Mouse (Mus musculus): Measurements from ENCODE around the gene Anapc5. TPM values are rescaled to one million over a fixed set of nuclear protein-coding genes. Genes with fewer than 3 reads are reported as not detected.
A peak's percentile ranks its signal among the peaks of the same experiment; 100 is the strongest.

Anapc5 gene
- polyA plus RNA-seq, 2 experiments = 156 to 219 TPM

DNA sequence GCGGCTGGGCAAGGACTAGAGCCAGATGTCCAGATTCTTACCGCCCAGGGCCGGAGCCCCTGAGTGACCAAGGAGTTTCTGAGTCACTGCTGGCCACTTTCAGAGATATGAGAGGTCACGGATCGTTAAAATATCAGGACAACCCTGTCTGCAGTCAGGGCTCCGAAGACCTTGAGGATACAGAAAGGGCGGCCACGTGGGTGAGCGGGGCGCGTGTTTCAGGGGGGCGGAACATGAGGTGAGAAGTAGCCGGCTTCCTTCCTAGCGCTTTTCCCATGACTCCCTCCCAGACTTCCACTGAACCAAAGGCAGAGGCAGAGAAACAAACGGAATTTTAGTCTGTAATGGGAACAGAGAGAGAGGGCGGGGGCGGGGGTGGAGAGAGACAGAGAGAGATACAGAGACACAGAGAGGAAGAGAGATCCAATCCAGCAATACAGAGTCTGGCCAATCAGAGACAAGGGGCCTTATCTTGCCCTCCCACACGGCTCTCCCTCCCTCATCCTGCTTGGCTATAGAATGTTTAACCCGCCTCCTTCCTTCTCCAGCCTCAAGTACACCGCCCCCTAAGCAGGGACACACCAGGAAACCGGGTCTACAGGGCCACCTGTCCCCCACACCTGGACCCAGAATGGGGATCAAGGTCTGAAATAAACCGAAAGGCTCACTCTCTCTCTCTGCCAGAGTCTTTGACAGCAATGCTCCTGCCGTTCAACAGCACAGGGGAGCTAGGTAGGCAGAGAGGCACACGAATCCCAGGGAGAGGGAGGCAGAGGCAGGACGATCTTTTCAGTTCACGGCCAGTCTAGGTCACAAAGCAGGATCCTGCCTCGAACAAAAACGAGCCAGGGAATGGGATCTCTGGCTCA is 46.2 kb downstream of the Anapc5 start:
- peak overlapping the region; percentile 54 for H3K4me2 ChIP-seq (ENCODE audit: low read depth)
- H3K4me1 ChIP-seq (replicated peaks; ENCODE audit: control insufficient read depth in 2 of 2, insufficient read depth in 2 of 2, low read length in 1 of 2) = peaks cover 3 to 25% of the 10 kb centered on the region in 2 experiments; a peak in 3 of 4 replicates
- no peaks in the 10 kb centered on the region for H3K36me3 ChIP-seq (replicated peaks; ENCODE audit: control insufficient read depth, insufficient read depth, low read depth)
- peak; percentile 82 for ATAC-seq (ENCODE audit: insufficient read depth)
- DNase-seq (ENCODE audit: low read depth in 3 of 3, low spot score in 3 of 3) = peak; percentile 73 to 85 (median 81)
- H3K27me3 ChIP-seq (ENCODE audit: control insufficient read depth, insufficient read depth, low read length) = no peaks in the 10 kb centered on the region
- TF ChIP-seq EP300 (IDR thresholded peaks at IDR 0.05; ENCODE audit: low read depth) (0 out of 2 replicates have a peak, but pooled peaks have one; percentile 45), CTCF (IDR thresholded peaks at IDR 0.05; ENCODE audit: low read depth) (no peak)
- peak overlapping the region; percentile 8 to 15; a peak in 2 of 4 replicates for H3K4me3 ChIP-seq (ENCODE audit: insufficient read depth in 1 of 2, low read depth in 2 of 2, low read length in 2 of 2)
- peak overlapping the region; percentile 24; the same call in 1 of the 2 replicates for H3K27ac ChIP-seq
- H3K9ac ChIP-seq (replicated peaks) = no peak overlapping the region; the same call in 1 of the 2 replicates
- no peaks in the 10 kb centered on the region for H3K9me3 ChIP-seq (ENCODE audit: control insufficient read depth, low read length)
- 52% methylated on average over 28 of the region's 28 CpGs for WGBS (ENCODE audit: insufficient replicate concordance)

DNA sequence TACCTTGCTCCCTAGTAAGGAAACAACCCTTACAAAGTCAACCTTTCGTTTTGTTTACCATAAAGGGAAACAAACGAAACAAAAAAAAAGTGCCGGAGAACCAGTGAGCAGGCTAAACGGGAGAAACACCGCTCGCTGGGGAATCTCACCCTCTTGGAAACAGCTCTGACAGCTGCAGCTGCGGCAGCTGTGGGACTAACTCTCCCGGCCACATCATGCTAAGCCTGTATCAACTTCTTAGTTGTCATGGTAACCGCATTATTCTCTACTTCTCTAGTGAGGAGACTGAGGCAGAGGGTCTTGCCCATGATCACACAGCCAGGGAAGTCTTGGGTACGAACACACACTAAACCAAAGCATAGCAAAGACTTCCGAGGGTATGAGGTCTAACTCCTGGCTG is 47.4 kb downstream of the Anapc5 start:
- Histone ChIP-seq H3K36me3 (replicated peaks; ENCODE audit: control insufficient read depth, insufficient read depth, low read depth) (no peaks in the 10 kb centered on the region), H3K9me3 (ENCODE audit: control insufficient read depth, low read length) (no peaks in the 10 kb centered on the region), H3K27me3 (ENCODE audit: control insufficient read depth, insufficient read depth, low read length) (no peaks in the 10 kb centered on the region), H3K4me1 (replicated peaks; ENCODE audit: control insufficient read depth in 2 of 2, insufficient read depth in 2 of 2, low read length in 1 of 2) (peaks cover 7 to 27% of the 10 kb centered on the region in 2 experiments; a peak in 3 of 4 replicates), H3K27ac (no peak overlapping the region), H3K9ac (replicated peaks) (no peak overlapping the region), H3K4me3 (ENCODE audit: insufficient read depth in 1 of 2, low read depth in 2 of 2, low read length in 2 of 2) (no peak overlapping the region), H3K4me2 (ENCODE audit: low read depth) (no peak overlapping the region)
- 81% methylated on average over 11 of the region's 11 CpGs for WGBS (ENCODE audit: insufficient replicate concordance)
- TF ChIP-seq EP300 (IDR thresholded peaks at IDR 0.05; ENCODE audit: low read depth) (no peak), CTCF (IDR thresholded peaks at IDR 0.05; ENCODE audit: low read depth) (no peak)
- ATAC-seq (ENCODE audit: insufficient read depth) (no peak), DNase-seq (ENCODE audit: low read depth in 3 of 3, low spot score in 3 of 3) (no peak)

DNA sequence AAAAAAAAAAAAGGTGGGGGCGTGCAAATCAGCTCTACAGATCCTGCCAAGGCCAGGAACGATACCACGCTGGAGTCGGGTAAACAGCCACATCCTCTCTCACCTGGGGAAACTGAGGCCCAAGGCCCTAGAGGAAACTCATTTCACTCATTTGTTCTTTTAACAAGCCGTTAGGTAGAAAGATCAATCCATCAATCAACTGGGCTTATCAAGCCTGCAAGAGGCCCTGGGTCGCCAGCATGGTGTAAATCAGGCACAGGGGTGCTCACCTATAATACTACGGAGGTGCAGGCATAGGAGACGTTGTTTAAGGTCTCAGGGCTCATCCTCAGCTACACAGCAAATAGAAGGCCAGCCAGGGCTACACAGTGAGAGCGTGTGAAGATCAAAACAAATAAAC is 49.7 kb downstream of the Anapc5 start:
- TF ChIP-seq EP300 (IDR thresholded peaks at IDR 0.05; ENCODE audit: low read depth) (no peak), CTCF (IDR thresholded peaks at IDR 0.05; ENCODE audit: low read depth) (no peak)
- H3K9ac ChIP-seq (replicated peaks) = no peak overlapping the region
- no peaks in the 10 kb centered on the region for H3K36me3 ChIP-seq (replicated peaks; ENCODE audit: control insufficient read depth, insufficient read depth, low read depth)
- H3K4me1 ChIP-seq (replicated peaks; ENCODE audit: control insufficient read depth in 2 of 2, insufficient read depth in 2 of 2, low read length in 1 of 2) = peaks cover 7 to 24% of the 10 kb centered on the region in 2 experiments; a peak in 3 of 4 replicates
- H3K27me3 ChIP-seq (ENCODE audit: control insufficient read depth, insufficient read depth, low read length) = no peaks in the 10 kb centered on the region
- ATAC-seq (ENCODE audit: insufficient read depth) (no peak), DNase-seq (ENCODE audit: low read depth in 3 of 3, low spot score in 3 of 3) (no peak)
- H3K27ac ChIP-seq = no peak overlapping the region
- H3K4me2 ChIP-seq (ENCODE audit: low read depth) = no peak overlapping the region
- no peaks in the 10 kb centered on the region for H3K9me3 ChIP-seq (ENCODE audit: control insufficient read depth, low read length)
- H3K4me3 ChIP-seq (ENCODE audit: insufficient read depth in 1 of 2, low read depth in 2 of 2, low read length in 2 of 2) = no peak overlapping the region
- 34% methylated on average over 9 of the region's 9 CpGs for WGBS (ENCODE audit: insufficient replicate concordance)

DNA sequence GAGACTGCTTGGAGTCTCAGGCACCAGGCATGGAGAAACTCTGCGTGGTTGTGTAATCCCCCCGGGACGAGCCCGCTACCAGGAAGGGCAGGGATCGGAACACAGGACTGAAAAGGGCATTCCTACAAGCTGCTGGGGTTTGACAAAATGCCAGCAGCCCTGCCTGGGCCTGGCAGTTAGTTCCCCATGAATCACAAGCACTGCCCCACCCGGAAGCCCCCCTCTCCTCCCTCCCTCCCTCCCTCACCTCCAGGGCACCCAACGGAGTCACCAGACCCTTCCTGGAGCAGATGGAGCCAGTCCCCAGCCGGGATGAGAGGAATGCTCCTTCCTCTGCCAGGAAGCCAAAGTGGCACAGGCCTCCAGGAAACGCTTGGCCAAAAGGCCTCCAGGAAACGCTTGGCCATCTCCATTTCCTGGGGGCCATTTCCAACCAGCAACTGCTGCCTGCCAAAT is 50.3 kb downstream of the Anapc5 start:
- Histone ChIP-seq H3K27ac (no peak overlapping the region), H3K9me3 (ENCODE audit: control insufficient read depth, low read length) (no peaks in the 10 kb centered on the region), H3K4me1 (replicated peaks; ENCODE audit: control insufficient read depth in 2 of 2, insufficient read depth in 2 of 2, low read length in 1 of 2) (peaks cover 7 to 24% of the 10 kb centered on the region in 2 experiments; a peak in 3 of 4 replicates), H3K36me3 (replicated peaks; ENCODE audit: control insufficient read depth, insufficient read depth, low read depth) (no peaks in the 10 kb centered on the region), H3K4me2 (ENCODE audit: low read depth) (no peak overlapping the region), H3K27me3 (ENCODE audit: control insufficient read depth, insufficient read depth, low read length) (no peaks in the 10 kb centered on the region), H3K9ac (replicated peaks) (no peak overlapping the region), H3K4me3 (ENCODE audit: insufficient read depth in 1 of 2, low read depth in 2 of 2, low read length in 2 of 2) (no peak overlapping the region)
- TF ChIP-seq EP300 (IDR thresholded peaks at IDR 0.05; ENCODE audit: low read depth) = no peak
- TF ChIP-seq CTCF (IDR thresholded peaks at IDR 0.05; ENCODE audit: low read depth) = no peak
- no peak for ATAC-seq (ENCODE audit: insufficient read depth)
- no peak for DNase-seq (ENCODE audit: low read depth in 3 of 3, low spot score in 3 of 3)
- 31% methylated on average over 10 of the region's 10 CpGs for WGBS (ENCODE audit: insufficient replicate concordance)

DNA sequence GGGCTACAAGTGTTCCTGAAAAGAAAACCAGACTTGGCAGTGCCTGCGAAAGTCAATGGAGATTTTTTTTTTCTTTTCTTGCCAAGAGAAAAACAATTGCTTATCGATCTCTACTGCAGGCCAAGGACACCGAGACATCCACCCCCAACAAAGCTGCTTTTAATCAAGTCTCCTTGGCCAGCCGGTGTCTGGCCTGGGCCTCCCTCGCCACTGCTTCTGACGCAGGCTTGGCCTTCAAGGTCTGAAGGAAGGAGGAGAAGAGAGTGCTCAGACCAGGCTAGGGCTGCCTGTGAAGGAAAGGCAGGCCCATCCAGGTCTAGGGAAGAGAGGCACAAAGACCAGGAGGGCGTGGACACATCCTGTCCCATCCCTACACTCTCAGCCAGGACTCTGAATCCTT is 50.8 kb downstream of the Anapc5 start:
- ATAC-seq (ENCODE audit: insufficient read depth) = no peak
- H3K9me3 ChIP-seq (ENCODE audit: control insufficient read depth, low read length) = no peaks in the 10 kb centered on the region
- TF ChIP-seq CTCF (IDR thresholded peaks at IDR 0.05; ENCODE audit: low read depth) = no peak
- TF ChIP-seq EP300 (IDR thresholded peaks at IDR 0.05; ENCODE audit: low read depth) = no peak
- DNase-seq (ENCODE audit: low read depth in 3 of 3, low spot score in 3 of 3) = no peak
- H3K27me3 ChIP-seq (ENCODE audit: control insufficient read depth, insufficient read depth, low read length) = no peaks in the 10 kb centered on the region
- no peak overlapping the region for H3K9ac ChIP-seq (replicated peaks)
- H3K36me3 ChIP-seq (replicated peaks; ENCODE audit: control insufficient read depth, insufficient read depth, low read depth) = no peaks in the 10 kb centered on the region
- no peak overlapping the region for H3K4me3 ChIP-seq (ENCODE audit: insufficient read depth in 1 of 2, low read depth in 2 of 2, low read length in 2 of 2)
- 58% methylated on average over 7 of the region's 7 CpGs for WGBS (ENCODE audit: insufficient replicate concordance)
- peaks cover 7 to 22% of the 10 kb centered on the region in 2 experiments; a peak in 3 of 4 replicates for H3K4me1 ChIP-seq (replicated peaks; ENCODE audit: control insufficient read depth in 2 of 2, insufficient read depth in 2 of 2, low read length in 1 of 2)
- no peak overlapping the region for H3K27ac ChIP-seq
- no peak overlapping the region for H3K4me2 ChIP-seq (ENCODE audit: low read depth)
